Mouse (Mus musculus): Measurements from ENCODE around the gene Naa35.

Gene Naa35

GRCm38 (mm10) chr13:59663939-59664712 lies 79.1 kb downstream of the Naa35 start:
- ATAC-seq (ENCODE audit: insufficient number of reproducible peaks, low FRiP score, low TSS enrichment), result no peak

GRCm38 (mm10) chr13:59667763-59668162 lies 82.7 kb downstream of the Naa35 start:
- ATAC-seq (ENCODE audit: insufficient number of reproducible peaks, low FRiP score, low TSS enrichment), result no peak

- no peak for ATAC-seq (ENCODE audit: insufficient number of reproducible peaks, low FRiP score, low TSS enrichment)
These were observed 83.5 kb downstream of the Naa35 start for GRCm38 (mm10) chr13:59668501-59669093.

GRCm38 (mm10) chr13:59669946-59670345 lies 84.9 kb downstream of the Naa35 start:
- no peak for ATAC-seq (ENCODE audit: insufficient number of reproducible peaks, low FRiP score, low TSS enrichment)

DNA sequence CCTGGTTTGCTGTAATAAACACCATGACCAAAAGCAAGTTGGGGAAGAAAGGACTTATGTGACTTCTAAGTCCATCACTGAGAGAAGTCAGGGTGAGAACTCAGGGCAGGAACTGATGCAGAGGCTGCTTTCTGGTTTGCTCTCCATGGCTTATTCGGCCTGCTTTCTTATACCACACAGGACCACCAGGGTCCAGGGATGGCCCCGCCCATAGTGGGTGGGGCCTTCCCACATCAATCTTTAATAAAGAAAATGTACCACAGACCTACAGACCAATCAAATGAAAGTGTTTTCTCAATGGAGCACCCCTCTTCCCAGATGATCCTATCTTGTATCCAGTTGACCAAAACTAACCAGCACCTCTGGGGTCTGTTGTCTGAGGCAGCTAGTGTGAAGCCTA lies 86.5 kb downstream of the Naa35 start:
- ATAC-seq (ENCODE audit: insufficient number of reproducible peaks, low FRiP score, low TSS enrichment), result no peak

DNA sequence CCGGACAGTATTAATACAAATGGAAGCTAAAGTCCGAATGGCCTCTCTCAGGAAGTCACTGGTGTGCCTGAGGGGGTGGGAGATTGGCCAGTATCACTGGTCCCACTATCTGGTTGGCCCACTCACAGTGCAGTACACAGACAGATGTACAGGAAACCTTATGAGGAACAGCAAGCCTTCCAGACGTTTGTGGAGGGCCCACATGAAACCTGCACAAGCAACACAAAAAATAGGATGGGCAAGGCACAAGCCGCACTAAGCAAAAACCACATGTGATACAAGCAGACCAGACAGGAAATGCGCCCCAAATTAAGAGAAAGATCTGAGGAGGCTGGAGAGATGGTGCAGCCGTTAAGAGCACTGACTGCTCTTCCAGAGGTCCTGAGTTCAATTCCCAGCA lies 87.2 kb downstream of the Naa35 start:
- ATAC-seq (ENCODE audit: insufficient number of reproducible peaks, low FRiP score, low TSS enrichment), result no peak

- ATAC-seq (ENCODE audit: insufficient number of reproducible peaks, low FRiP score, low TSS enrichment), result no peak
These were observed 88.5 kb downstream of the Naa35 start for GRCm38 (mm10) chr13:59673597-59673996.

GRCm38 (mm10) chr13:59674215-59674614 lies 89.2 kb downstream of the Naa35 start:
- ATAC-seq (ENCODE audit: insufficient number of reproducible peaks, low FRiP score, low TSS enrichment), result no peak

DNA sequence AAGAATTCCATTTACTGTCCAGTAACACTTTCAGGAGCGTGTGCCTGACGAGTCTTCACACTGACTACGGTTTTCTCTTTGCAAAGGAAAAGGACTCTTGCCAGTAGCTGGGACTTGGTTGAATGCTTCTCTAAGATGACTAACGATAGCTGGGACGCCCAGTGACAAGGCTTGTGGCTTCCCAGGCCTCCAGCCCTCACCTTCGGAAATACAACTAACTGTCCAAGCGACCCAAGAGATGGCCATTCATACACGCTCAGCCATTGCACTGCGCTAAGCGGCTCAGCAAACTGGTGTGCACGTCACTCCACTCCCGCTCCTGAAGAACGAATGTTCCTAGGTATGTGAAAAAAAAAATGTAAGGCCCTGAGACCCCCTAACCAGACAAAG lies 89.7 kb downstream of the Naa35 start:
- peak; percentile 46; the same call in 1 of the 2 replicates for ATAC-seq (ENCODE audit: insufficient number of reproducible peaks, low FRiP score, low TSS enrichment)

DNA sequence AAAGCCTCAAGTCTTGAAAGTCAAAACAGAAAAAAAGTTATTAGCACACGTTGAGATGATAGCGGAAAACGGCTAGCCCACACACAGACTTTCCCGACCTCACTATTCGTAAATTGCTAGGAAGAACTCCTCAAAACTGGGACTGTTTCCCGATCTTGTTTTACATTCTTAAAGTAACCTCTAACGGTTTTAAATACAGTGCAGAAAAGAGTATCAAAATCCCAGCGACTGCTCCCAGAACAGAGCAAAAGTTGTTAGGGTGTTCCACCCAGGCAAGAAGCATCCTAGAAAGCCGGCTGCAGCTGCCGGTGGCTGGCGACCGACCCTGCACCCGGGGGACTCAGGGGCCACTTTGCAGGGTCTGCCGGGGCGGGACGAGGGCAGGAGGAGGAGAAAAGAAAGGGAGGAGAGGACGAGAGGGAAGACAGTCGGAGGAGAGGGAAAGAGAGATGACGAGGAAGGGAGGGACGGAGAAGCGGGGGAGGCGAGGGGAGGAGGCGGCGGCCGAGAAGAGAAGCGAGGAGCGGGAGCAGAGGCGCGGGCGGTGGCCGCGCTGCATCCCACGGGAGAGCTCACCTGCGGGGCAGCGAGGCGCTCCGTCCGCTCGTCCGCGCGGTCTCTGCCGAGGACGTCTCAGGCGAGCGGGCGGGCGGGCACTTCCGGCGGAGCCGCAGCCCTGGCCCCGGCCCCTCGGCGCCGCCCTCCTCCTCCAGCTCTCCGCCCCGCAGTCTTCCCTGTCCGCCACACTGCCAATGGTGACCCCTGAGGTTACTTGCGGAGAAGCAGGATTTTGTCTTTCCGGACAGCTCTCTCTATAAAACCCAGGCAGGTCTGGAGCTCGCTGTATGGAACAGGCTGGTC lies 90.3 kb downstream of the Naa35 start, which contains the start of gene Golm1:
Gene Golm1, minus strand, starts transcription at position 661 of the 861 bp plus-strand sequence.
- peak; percentile 79 for ATAC-seq (ENCODE audit: insufficient number of reproducible peaks, low FRiP score, low TSS enrichment)

DNA sequence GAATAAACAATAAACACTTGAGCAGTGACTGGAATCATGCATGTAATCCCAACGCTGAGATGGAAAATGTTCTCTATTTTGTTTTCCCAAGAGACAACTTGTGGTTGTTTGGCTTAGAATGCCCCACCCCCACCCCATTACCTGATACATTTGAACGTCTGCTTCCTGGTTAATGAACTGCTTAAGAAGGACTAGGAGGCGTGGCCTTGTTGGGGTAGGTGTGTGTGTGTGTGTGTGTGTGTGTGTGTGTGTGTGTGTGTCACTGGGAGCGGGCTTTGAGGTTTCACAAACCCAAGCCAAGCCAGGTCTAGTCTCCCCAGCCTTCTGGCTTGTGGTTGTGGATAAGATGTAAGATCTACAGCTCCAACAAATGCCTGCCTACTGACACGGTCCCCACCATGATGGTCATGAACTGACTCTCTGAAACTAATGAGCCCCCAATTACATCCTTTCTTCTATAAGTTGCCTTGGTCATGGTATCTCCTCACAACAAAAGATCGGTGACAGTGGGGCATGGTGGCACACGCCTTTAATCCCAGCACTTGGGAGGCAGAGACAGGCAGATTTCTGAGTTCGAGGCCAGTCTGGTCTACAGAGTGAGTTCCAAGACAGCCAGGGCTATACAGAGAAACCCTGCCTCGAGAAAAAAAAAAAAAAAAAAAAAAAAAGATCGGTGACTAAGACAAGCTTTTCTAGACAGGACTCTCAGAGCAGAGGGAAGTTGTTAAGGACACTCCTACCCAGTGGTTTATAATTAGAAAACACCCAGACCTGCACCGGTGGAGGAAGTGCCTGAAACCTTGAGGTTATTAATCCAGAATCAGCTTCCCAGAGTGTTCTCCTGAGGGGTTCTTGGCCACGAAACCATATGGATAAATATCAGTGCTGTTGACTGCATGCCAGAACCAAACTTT lies 91.5 kb downstream of the Naa35 start:
- no peak for ATAC-seq (ENCODE audit: insufficient number of reproducible peaks, low FRiP score, low TSS enrichment)

DNA sequence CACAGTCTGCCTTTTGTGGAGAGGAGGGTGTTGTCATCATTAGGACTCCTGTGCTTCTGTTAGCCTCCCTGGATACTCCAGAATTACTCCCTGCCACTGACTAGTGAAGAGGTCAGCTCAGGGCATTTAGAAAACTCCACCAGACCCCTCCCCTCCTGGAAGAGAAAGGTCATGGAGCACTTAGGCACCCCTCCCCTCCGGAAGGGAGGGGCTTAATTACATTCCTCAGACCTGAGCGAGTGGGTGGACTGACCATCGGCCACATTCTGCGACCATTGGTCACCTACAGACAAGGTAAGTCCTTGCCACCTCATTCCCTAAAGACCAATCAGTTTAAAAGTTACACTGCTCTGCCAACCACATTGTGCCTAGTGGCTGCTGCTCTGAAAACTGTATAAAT lies 94.2 kb downstream of the Naa35 start:
- no peak for ATAC-seq (ENCODE audit: insufficient number of reproducible peaks, low FRiP score, low TSS enrichment)

- no peak for ATAC-seq (ENCODE audit: insufficient number of reproducible peaks, low FRiP score, low TSS enrichment)
These were observed 94.8 kb downstream of the Naa35 start for GRCm38 (mm10) chr13:59679908-59680307.

- ATAC-seq (ENCODE audit: insufficient number of reproducible peaks, low FRiP score, low TSS enrichment), result no peak
These were observed 97.6 kb downstream of the Naa35 start for GRCm38 (mm10) chr13:59682629-59683028.

DNA sequence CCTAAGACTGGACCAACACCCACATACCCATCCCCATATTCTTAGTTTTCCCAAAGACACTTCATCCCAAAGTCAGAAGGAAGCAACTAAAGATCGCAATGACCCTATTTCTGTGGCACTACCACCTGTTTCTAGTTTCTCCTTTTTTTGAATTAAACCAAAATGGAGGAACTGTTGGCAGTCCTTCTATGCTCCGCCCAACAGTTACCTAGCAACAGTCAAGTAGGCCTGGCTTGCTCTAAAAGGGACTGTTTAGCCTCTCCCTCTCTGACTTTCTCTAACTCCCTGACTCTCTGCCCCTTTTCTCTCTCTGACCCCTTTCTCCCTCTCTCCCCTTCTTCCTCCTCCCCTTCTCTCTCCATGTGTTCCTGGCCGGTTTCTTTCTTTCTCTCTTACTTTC lies 100.2 kb downstream of the Naa35 start:
- ATAC-seq (ENCODE audit: insufficient number of reproducible peaks, low FRiP score, low TSS enrichment), result no peak

Data from cerebellum, adult (tissue).